Mouse (Mus musculus): ENCODE results near the gene Crtc3. TPM values are rescaled to one million over a fixed set of nuclear protein-coding genes. Genes with fewer than 3 reads are reported as not detected.

The Crtc3 gene
- total RNA-seq, 2 experiments from 2014 or later = 10.2 to 10.3 TPM

GRCm38 (mm10) chr7:80689221-80689591 lies 529 bp upstream of the Crtc3 start:
- no peak for DNase-seq
- intact Hi-C loops (cut with DNase I) = loop anchor here (5.0 kb wide), 1 partner anchor 47 kb away; no protein-coding TSS in a partner anchor

- intact Hi-C loops (cut with DNase I) = loop anchor here (5.0 kb wide), 1 partner anchor 46 kb away; no protein-coding TSS in a partner anchor
- DNase-seq = peak; percentile 45 to 68
Measured at GRCm38 (mm10) chr7:80687721-80688555, 739 bp downstream of the Crtc3 start.

- intact Hi-C loops (cut with DNase I) = loop anchor here (5.0 kb wide), 1 partner anchor 43 kb away; no protein-coding TSS in a partner anchor
- no peak for DNase-seq
Measured at GRCm38 (mm10) chr7:80685639-80686038, 3.0 kb downstream of the Crtc3 start.

GRCm38 (mm10) chr7:80682630-80683029 lies 6.0 kb downstream of the Crtc3 start:
- DNase-seq = no peak
- intact Hi-C loops (cut with DNase I) = no loop called here

GRCm38 (mm10) chr7:80680218-80680847 lies 8.3 kb downstream of the Crtc3 start:
- intact Hi-C loops (cut with DNase I) = no loop called here
- DNase-seq = no peak

- intact Hi-C loops (cut with DNase I) = no loop called here
- no peak for DNase-seq
Measured at GRCm38 (mm10) chr7:80672323-80672722, 16.4 kb downstream of the Crtc3 start.

- intact Hi-C loops (cut with DNase I) = no loop called here
- DNase-seq = no peak
Measured at GRCm38 (mm10) chr7:80670889-80671288, 17.8 kb downstream of the Crtc3 start.

- no peak for DNase-seq
- intact Hi-C loops (cut with DNase I) = no loop called here
Measured at GRCm38 (mm10) chr7:80667190-80667589, 21.5 kb downstream of the Crtc3 start.

- DNase-seq = no peak
- intact Hi-C loops (cut with DNase I) = no loop called here
Measured at GRCm38 (mm10) chr7:80666198-80666915, 22.3 kb downstream of the Crtc3 start.

GRCm38 (mm10) chr7:80661082-80661481 lies 27.6 kb downstream of the Crtc3 start:
- intact Hi-C loops (cut with DNase I) = no loop called here
- no peak for DNase-seq

- peak; percentile 76 to 88 for DNase-seq
- intact Hi-C loops (cut with DNase I) = no loop called here
Measured at GRCm38 (mm10) chr7:80660619-80661018, 28.1 kb downstream of the Crtc3 start.

- intact Hi-C loops (cut with DNase I) = no loop called here
- DNase-seq = peak in 1 of 2 experiments; percentile 47
Measured at GRCm38 (mm10) chr7:80657896-80658295, 30.8 kb downstream of the Crtc3 start.

- DNase-seq = no peak
- intact Hi-C loops (cut with DNase I) = no loop called here
Measured at GRCm38 (mm10) chr7:80655350-80656013, 33.2 kb downstream of the Crtc3 start.

GRCm38 (mm10) chr7:80654926-80655325 lies 33.8 kb downstream of the Crtc3 start:
- DNase-seq = no peak
- intact Hi-C loops (cut with DNase I) = no loop called here

GRCm38 (mm10) chr7:80654393-80654792 lies 34.3 kb downstream of the Crtc3 start:
- intact Hi-C loops (cut with DNase I) = no loop called here
- DNase-seq = no peak

GRCm38 (mm10) chr7:80653971-80654370 lies 34.7 kb downstream of the Crtc3 start:
- intact Hi-C loops (cut with DNase I) = no loop called here
- DNase-seq = no peak

- DNase-seq = no peak
- intact Hi-C loops (cut with DNase I) = no loop called here
Measured at GRCm38 (mm10) chr7:80653077-80653476, 35.6 kb downstream of the Crtc3 start.

- intact Hi-C loops (cut with DNase I) = no loop called here
- no peak for DNase-seq
Measured at GRCm38 (mm10) chr7:80652289-80652688, 36.4 kb downstream of the Crtc3 start.

- DNase-seq = no peak
- intact Hi-C loops (cut with DNase I) = no loop called here
Measured at GRCm38 (mm10) chr7:80647437-80647871, 41.2 kb downstream of the Crtc3 start.

Data from gastrocnemius, postnatal 36 days (tissue).